Mouse (Mus musculus) myocyte (in vitro differentiated cells): ENCODE measurements around the gene Slc7a5.

Experiments
- CEBPB ChIP-seq: IDR thresholded peaks from 2 replicates; pipeline ENCODE4 v1.6.1; 2011; ENCODE audit warnings: mild to moderate bottlenecking, moderate library complexity; ENCODE audit not compliant: poor library complexity, insufficient read depth, severe bottlenecking
- E2F4 ChIP-seq: IDR thresholded peaks from one replicate; pipeline ENCODE4 v1.6.1; 2011; ENCODE audit warnings: mild to moderate bottlenecking, control low read depth, moderate library complexity; ENCODE audit not compliant: insufficient read depth
- MAX ChIP-seq: IDR thresholded peaks from one replicate; pipeline ENCODE4 v1.6.1; 2011; ENCODE audit warnings: low read depth, mild to moderate bottlenecking, control low read depth
- MYOD1 ChIP-seq, 3 experiments: IDR thresholded peaks; one replicate each; pipeline ENCODE4 v1.6.1; 2011; ENCODE audit warnings: control low read depth in 2 of 3, low read depth in 2 of 3, mild to moderate bottlenecking in 2 of 3, moderate library complexity in 1 of 3; ENCODE audit not compliant: insufficient read length in 2 of 3, control insufficient read depth in 1 of 3
- MYOG ChIP-seq, 3 experiments: IDR thresholded peaks; one replicate each; pipeline ENCODE4 v1.6.1; 2011; ENCODE audit warnings: control low read depth in 2 of 3, low read depth in 2 of 3, mild to moderate bottlenecking in 2 of 3; ENCODE audit not compliant: insufficient read length in 2 of 3, control insufficient read depth in 1 of 3, insufficient read depth in 1 of 3
- POLR2A ChIP-seq: IDR thresholded peaks from one replicate; pipeline ENCODE4 v1.6.1; 2011; ENCODE audit warnings: low read depth, mild to moderate bottlenecking, control low read depth, moderate library complexity; ENCODE audit not compliant: insufficient read length
- POLR2AphosphoS2 ChIP-seq: IDR thresholded peaks from one replicate; pipeline ENCODE4 v1.6.1; 2011; ENCODE audit warnings: low read depth, control low read depth; ENCODE audit not compliant: insufficient read length
- REST ChIP-seq: IDR thresholded peaks from one replicate; pipeline ENCODE4 v1.6.1; 2011; ENCODE audit warnings: mild to moderate bottlenecking, control low read depth, moderate library complexity; ENCODE audit not compliant: insufficient read depth, insufficient read length
- SRF ChIP-seq: IDR thresholded peaks from one replicate; pipeline ENCODE4 v1.6.1; 2011; ENCODE audit warnings: low read depth; ENCODE audit not compliant: control insufficient read depth, insufficient read length
- TCF12 ChIP-seq: IDR thresholded peaks from one replicate; pipeline ENCODE4 v1.6.1; 2011; ENCODE audit warnings: mild to moderate bottlenecking, control low read depth; ENCODE audit not compliant: poor library complexity, insufficient read depth, severe bottlenecking
- TCF3 ChIP-seq: IDR thresholded peaks from one replicate; pipeline ENCODE4 v1.6.1; 2011; ENCODE audit warnings: low read depth, control low read depth; ENCODE audit not compliant: insufficient read length
- USF1 ChIP-seq: IDR thresholded peaks from one replicate; pipeline ENCODE4 v1.6.1; 2011; ENCODE audit warnings: low read depth, mild to moderate bottlenecking, control low read depth, moderate library complexity

DNA sequence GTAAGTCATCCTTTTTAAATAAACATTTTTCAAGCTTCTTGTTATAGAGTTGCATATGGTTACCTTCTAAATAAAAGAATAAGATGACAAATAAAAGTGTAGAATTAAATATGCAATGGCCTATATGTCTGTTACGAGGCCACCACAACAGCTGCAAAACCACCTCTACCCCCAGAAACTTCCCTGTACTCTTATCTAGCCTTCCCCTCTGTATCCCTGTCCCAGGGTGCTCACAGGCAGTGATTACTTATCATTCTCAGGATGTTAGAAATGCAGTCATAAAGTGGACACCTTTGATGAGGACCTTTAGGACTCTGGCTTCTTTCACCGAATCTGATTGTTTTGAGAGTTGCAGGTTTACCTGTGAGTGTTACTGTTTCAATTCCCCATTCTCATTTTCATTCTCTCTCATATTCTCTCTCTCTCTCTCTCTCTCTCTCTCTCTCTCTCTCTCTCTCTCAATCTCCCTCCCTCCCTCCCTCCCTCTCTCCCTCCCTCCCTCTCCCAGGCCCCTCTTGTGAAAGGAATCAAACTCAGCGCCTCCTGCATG lies 64.2 kb downstream of the Slc7a5 start:
- TF ChIP-seq POLR2A (no peak), MYOG (IDR thresholded peaks at IDR 0.05; ENCODE audit: control insufficient read depth in 1 of 3, insufficient read depth in 1 of 3, insufficient read length in 2 of 3, low read depth in 2 of 3) (no peak), MYOD1 (IDR thresholded peaks at IDR 0.05; ENCODE audit: control insufficient read depth in 1 of 3, insufficient read length in 2 of 3, low read depth in 2 of 3) (no peak), TCF12 (no peak), MAX (no peak), E2F4 (no peak), CEBPB (no peak), USF1 (no peak), POLR2AphosphoS2 (no peak), SRF (no peak), REST (no peak), TCF3 (no peak)
